Mouse (Mus musculus): ENCODE results near the gene Camta1. TPM values are rescaled to one million over a fixed set of nuclear protein-coding genes. Genes with fewer than 3 reads are reported as not detected.
A peak's percentile ranks its signal among the peaks of the same experiment; 100 is the strongest.

The Camta1 gene
- polyA plus RNA-seq, 1 experiment from 2014 or later: 140 TPM

DNA sequence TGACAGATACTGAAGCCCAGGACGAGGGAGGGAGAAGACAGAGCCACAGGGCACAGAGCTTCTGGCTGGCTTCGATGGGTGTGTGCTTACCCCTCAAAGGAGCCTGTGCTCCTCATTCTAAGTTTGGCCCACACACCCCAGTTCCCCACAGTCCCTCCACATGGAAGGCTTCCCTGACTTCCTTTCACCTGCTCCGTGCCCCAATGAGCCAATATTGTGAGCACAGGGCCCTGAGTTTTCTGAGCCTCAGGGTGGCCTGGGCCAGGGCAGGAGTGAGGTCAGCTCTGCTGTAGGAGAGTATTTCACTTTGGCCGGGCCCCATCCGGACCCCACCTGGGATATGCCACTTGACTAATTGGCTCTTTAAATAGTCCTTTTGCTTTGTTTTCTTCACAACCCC, 724.0 kb downstream of the Camta1 start:
- peaks cover 17% of the 10 kb centered on the region; the same call in 1 of the 2 replicates for H3K4me1 ChIP-seq (replicated peaks; ENCODE audit: control insufficient read depth, insufficient read depth, low read length)
- no peak overlapping the region for H3K4me2 ChIP-seq (ENCODE audit: low read depth, low read length, severe bottlenecking)
- no peak overlapping the region for H3K4me3 ChIP-seq (ENCODE audit: low read depth, low read length)
- H3K36me3 ChIP-seq (ENCODE audit: control insufficient read depth, insufficient read depth, low read length): no peaks in the 10 kb centered on the region
- WGBS: 59% methylated on average over 5 of the region's 5 CpGs
- ATAC-seq (replicated peaks; ENCODE audit: low FRiP score) (no peak), DNase-seq (ENCODE audit: low spot score) (no peak)
- no peak overlapping the region for H3K27ac ChIP-seq (ENCODE audit: low read depth, low read length)
- H3K27me3 ChIP-seq (ENCODE audit: control insufficient read depth, insufficient read depth, low read length): no peaks in the 10 kb centered on the region
- H3K9me3 ChIP-seq (ENCODE audit: control insufficient read depth, low read length): no peaks in the 10 kb centered on the region
- no peak overlapping the region for H3K9ac ChIP-seq (ENCODE audit: low read length)

DNA sequence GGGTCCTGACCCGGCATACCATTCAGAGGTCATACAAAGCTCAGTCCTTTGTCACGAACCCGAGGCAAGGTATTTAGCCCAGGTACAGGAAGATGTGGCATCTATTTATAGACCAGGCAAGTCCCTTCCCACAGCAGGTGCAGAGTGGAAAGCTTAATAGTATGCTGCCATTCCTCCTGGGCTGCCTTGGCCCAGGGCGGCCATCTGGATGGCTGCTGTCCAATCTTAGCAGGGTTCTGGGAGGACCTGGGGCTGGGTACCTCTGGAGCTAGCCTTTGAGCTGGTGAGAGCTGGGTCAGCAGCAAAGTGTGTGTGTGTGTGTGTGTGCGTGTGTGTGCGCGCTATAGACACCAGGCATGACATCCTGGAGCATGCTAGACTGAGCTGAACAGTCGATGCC, 726.2 kb downstream of the Camta1 start:
- H3K4me2 ChIP-seq (ENCODE audit: low read depth, low read length, severe bottlenecking): no peak overlapping the region
- H3K4me3 ChIP-seq (ENCODE audit: low read depth, low read length): no peak overlapping the region
- no peaks in the 10 kb centered on the region for H3K27me3 ChIP-seq (ENCODE audit: control insufficient read depth, insufficient read depth, low read length)
- ATAC-seq (replicated peaks; ENCODE audit: low FRiP score): no peak
- DNase-seq (ENCODE audit: low spot score): no peak
- no peaks in the 10 kb centered on the region for H3K9me3 ChIP-seq (ENCODE audit: control insufficient read depth, low read length)
- WGBS: 91% methylated on average over 8 of the region's 8 CpGs
- peaks cover 14% of the 10 kb centered on the region; the same call in 1 of the 2 replicates for H3K4me1 ChIP-seq (replicated peaks; ENCODE audit: control insufficient read depth, insufficient read depth, low read length)
- no peaks in the 10 kb centered on the region for H3K36me3 ChIP-seq (ENCODE audit: control insufficient read depth, insufficient read depth, low read length)
- H3K9ac ChIP-seq (ENCODE audit: low read length): no peak overlapping the region
- H3K27ac ChIP-seq (ENCODE audit: low read depth, low read length): no peak overlapping the region

DNA sequence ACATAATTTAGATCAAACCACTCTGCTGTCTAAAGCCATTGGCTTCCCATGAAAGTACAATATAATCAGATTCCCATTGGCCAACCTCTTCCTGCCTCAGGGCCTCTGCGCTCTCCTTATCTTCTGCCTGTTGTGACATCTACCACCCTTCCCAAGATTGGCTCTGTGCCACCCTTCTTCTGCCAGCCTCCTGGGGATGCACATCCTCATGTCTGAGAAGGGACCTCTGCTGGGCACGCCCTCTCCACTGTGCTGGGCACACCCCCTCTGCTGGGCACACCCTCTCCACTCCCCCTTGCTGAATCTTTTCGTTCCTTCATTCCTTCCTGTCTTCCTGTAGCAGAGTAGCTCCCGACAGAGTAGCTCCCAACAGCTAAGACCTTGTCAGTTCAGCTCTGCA, 727.9 kb downstream of the Camta1 start:
- Histone ChIP-seq H3K9me3 (ENCODE audit: control insufficient read depth, low read length) (no peaks in the 10 kb centered on the region), H3K27me3 (ENCODE audit: control insufficient read depth, insufficient read depth, low read length) (no peaks in the 10 kb centered on the region), H3K27ac (ENCODE audit: low read depth, low read length) (no peak overlapping the region), H3K4me3 (ENCODE audit: low read depth, low read length) (no peak overlapping the region), H3K36me3 (ENCODE audit: control insufficient read depth, insufficient read depth, low read length) (no peaks in the 10 kb centered on the region), H3K9ac (ENCODE audit: low read length) (no peak overlapping the region), H3K4me1 (replicated peaks; ENCODE audit: control insufficient read depth, insufficient read depth, low read length) (peaks cover 14% of the 10 kb centered on the region), H3K4me2 (ENCODE audit: low read depth, low read length, severe bottlenecking) (no peak overlapping the region)
- ATAC-seq (replicated peaks; ENCODE audit: low FRiP score) (no peak), DNase-seq (ENCODE audit: low spot score) (no peak)
- WGBS: 76% methylated on average over 4 of the region's 4 CpGs

DNA sequence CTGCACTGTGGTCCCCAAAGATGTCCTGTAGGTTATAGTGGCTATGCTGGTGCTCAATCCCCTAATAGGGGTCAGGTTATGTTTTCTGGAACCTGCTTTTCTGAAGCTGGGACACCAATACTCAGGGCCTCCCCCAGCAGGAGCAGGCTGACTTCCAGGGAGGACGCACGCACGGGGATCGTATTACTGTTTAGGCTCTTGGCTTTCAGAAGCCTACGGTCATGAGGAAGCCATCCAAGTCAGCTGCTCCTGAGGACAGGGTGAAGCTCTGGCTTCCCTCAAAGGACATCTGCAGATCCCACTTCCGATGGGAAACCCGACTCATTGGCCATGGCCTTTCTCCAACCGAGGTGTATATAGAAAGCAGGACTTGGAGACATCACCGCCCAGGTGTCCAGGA, 729.2 kb downstream of the Camta1 start:
- DNase-seq (ENCODE audit: low spot score) (no peak), ATAC-seq (replicated peaks; ENCODE audit: low FRiP score) (no peak)
- H3K27ac ChIP-seq (ENCODE audit: low read depth, low read length): no peak overlapping the region
- H3K9me3 ChIP-seq (ENCODE audit: control insufficient read depth, low read length): no peaks in the 10 kb centered on the region
- no peaks in the 10 kb centered on the region for H3K27me3 ChIP-seq (ENCODE audit: control insufficient read depth, insufficient read depth, low read length)
- no peak overlapping the region for H3K4me2 ChIP-seq (ENCODE audit: low read depth, low read length, severe bottlenecking)
- WGBS: 86% methylated on average over 9 of the region's 9 CpGs
- no peak overlapping the region for H3K4me3 ChIP-seq (ENCODE audit: low read depth, low read length)
- no peaks in the 10 kb centered on the region for H3K36me3 ChIP-seq (ENCODE audit: control insufficient read depth, insufficient read depth, low read length)
- H3K4me1 ChIP-seq (replicated peaks; ENCODE audit: control insufficient read depth, insufficient read depth, low read length): peaks cover 15% of the 10 kb centered on the region
- no peak overlapping the region for H3K9ac ChIP-seq (ENCODE audit: low read length)

DNA sequence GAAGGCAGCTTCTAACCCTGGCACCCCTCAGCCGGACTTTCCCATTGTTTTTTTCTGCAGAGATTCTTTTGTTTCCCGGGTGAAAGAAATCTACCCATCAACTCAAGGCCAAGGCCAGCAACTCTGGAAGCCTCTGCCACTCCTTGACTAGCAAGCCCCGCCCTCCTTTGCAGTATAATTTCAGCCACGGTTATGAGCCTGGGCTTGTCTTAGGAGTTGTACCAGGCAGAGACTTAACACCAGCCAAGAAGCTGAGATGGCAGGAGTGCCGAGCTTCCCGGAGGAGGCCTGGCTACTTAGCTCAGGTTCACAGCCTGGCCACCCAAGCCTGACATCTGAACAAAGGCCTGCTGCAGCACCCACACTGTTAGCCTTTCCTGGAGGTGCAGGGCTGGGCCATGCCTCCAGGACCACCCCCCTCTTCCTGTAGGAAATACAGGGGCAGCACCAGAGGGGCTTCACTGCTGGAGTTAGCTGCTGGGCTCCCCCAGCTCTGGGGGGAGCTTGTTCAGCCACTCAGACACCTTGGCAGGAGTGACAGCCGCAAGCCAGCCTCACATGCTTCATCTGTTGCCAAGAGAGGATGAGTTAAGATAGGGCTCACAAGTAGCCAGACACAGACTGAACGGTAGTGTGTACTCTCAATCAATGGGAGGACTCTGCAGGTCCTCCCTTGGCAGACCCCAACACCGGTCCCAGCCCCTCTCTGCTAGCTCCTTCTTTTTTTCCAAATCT, 730.8 kb downstream of the Camta1 start:
- DNase-seq (ENCODE audit: low spot score) (no peak), ATAC-seq (replicated peaks; ENCODE audit: low FRiP score) (no peak)
- H3K4me2 ChIP-seq (ENCODE audit: low read depth, low read length, severe bottlenecking): no peak overlapping the region
- H3K36me3 ChIP-seq (ENCODE audit: control insufficient read depth, insufficient read depth, low read length): no peaks in the 10 kb centered on the region
- no peak overlapping the region for H3K27ac ChIP-seq (ENCODE audit: low read depth, low read length)
- peaks cover 20% of the 10 kb centered on the region for H3K4me1 ChIP-seq (replicated peaks; ENCODE audit: control insufficient read depth, insufficient read depth, low read length)
- no peak overlapping the region for H3K4me3 ChIP-seq (ENCODE audit: low read depth, low read length)
- no peaks in the 10 kb centered on the region for H3K9me3 ChIP-seq (ENCODE audit: control insufficient read depth, low read length)
- 68% methylated on average over 9 of the region's 9 CpGs for WGBS
- peak overlapping the region; percentile 9; the same call in 1 of the 2 replicates for H3K9ac ChIP-seq (ENCODE audit: low read length)
- H3K27me3 ChIP-seq (ENCODE audit: control insufficient read depth, insufficient read depth, low read length): no peaks in the 10 kb centered on the region

DNA sequence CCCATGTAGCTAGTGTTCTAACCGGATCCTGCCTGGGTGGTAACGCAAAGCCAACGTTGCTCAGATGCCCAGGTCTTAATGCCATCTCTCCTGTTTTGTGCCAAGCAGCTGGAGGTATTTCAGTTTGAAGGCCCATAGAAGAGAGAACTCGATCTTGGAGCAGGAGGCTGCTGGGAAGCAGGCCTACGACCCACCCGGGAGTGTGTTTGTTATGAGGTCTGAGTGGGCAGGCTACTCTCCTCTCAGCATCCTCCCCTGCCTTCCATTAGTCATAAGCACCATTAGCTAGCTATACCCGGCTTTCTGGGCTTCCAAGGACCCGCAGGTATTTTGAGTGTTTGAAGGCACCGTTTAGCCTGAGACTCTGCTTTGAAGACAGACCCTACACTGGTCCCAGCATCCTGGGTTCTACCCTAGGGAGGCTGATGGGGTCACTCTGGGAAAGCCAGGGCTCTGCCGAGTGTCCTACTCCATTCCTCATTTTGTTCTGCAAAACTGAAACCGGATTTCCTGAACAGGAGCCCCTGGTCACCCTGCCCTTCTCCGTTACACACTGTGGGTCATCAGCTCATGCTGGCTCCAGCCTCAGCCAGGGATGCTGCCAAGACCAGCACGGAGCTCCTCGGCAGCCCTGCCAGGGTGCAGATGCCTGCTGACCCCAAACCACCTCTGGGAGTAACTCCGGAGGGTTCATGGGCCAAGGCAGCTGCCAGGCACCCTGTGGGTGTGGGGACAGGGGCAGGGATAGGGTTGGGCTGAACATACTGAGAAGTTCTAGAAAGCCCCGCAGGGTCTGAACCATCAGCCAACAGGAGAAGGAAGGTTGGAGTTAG, 731.7 kb downstream of the Camta1 start:
- Histone ChIP-seq H3K36me3 (ENCODE audit: control insufficient read depth, insufficient read depth, low read length) (no peaks in the 10 kb centered on the region), H3K4me1 (replicated peaks; ENCODE audit: control insufficient read depth, insufficient read depth, low read length) (peaks cover 20% of the 10 kb centered on the region), H3K27me3 (ENCODE audit: control insufficient read depth, insufficient read depth, low read length) (no peaks in the 10 kb centered on the region), H3K27ac (ENCODE audit: low read depth, low read length) (peak overlapping the region; percentile 99), H3K4me3 (ENCODE audit: low read depth, low read length) (no peak overlapping the region; the same call in 1 of the 2 replicates), H3K9me3 (ENCODE audit: control insufficient read depth, low read length) (no peaks in the 10 kb centered on the region), H3K9ac (ENCODE audit: low read length) (peak overlapping the region; percentile 98), H3K4me2 (ENCODE audit: low read depth, low read length, severe bottlenecking) (peak overlapping the region; percentile 87)
- ATAC-seq (replicated peaks; ENCODE audit: low FRiP score) (no peak), DNase-seq (ENCODE audit: low spot score) (no peak)
- WGBS: 69% methylated on average over 16 of the region's 16 CpGs

DNA sequence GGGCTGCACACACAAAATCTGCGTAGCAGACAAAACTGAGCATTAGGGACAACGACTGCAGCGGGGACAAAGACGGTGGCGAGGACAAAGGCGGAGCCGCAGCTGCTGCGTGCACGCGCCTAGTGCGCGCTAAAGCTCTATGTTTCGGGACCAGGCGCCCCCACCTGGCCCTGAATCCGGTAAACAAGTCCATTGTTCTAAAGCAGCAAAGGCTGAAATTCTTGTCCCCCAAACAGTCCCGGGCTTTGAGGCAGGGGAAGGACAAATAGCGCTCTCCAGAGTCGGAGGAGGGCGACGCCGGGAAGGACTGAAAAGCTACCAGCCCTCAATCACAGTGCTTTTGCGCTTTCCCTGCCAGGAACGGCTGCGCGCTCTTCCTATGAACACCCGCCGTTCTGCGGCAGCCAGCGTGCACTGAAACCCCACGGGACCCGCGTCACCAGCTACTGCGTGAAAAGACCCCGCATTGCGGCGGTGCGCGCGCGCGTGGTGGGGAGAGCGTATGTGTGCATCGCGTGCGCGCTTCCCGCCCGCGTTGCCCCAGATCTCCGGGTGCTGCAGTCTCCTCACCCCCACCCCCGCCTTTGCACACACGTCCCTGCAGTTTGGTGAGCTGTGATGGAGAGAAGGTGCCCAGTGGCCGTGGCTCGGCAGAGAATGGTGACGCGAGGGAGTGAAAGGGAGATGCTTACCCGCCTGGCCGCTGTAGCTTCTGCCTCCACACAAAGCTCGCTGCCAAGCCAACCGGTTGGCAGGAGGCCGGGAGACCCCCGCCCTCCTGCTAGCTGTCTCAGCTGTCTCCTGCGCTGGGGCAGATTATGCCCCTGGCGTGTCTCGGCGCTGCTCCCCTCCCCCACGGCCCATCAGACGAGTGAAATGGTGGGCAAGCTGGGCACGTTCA, 732.8 kb downstream of the Camta1 start:
- H3K4me2 ChIP-seq (ENCODE audit: low read depth, low read length, severe bottlenecking): peak overlapping the region; percentile 87
- WGBS: under 1% methylated on average over 69 of the region's 69 CpGs
- H3K36me3 ChIP-seq (ENCODE audit: control insufficient read depth, insufficient read depth, low read length): no peaks in the 10 kb centered on the region
- no peaks in the 10 kb centered on the region for H3K27me3 ChIP-seq (ENCODE audit: control insufficient read depth, insufficient read depth, low read length)
- peak overlapping the region; percentile 98 for H3K9ac ChIP-seq (ENCODE audit: low read length)
- H3K4me1 ChIP-seq (replicated peaks; ENCODE audit: control insufficient read depth, insufficient read depth, low read length): peaks cover 20% of the 10 kb centered on the region
- ATAC-seq (replicated peaks; ENCODE audit: low FRiP score) (peak; percentile 82), DNase-seq (ENCODE audit: low spot score) (peak; percentile 91)
- no peaks in the 10 kb centered on the region for H3K9me3 ChIP-seq (ENCODE audit: control insufficient read depth, low read length)
- peak overlapping the region; percentile 61 for H3K4me3 ChIP-seq (ENCODE audit: low read depth, low read length)
- peak overlapping the region; percentile 99 for H3K27ac ChIP-seq (ENCODE audit: low read depth, low read length)

Data from forebrain, embryonic 11.5 days (tissue).